Mouse (Mus musculus) T-cell, adult 2 months (primary cell): Measurements from ENCODE around the gene Mipep.

Experiments
- DNase-seq: peaks from one replicate; pipeline ENCODE4 v3.0.0; 2022; ENCODE audit warnings: low spot score

The Mipep gene

DNA sequence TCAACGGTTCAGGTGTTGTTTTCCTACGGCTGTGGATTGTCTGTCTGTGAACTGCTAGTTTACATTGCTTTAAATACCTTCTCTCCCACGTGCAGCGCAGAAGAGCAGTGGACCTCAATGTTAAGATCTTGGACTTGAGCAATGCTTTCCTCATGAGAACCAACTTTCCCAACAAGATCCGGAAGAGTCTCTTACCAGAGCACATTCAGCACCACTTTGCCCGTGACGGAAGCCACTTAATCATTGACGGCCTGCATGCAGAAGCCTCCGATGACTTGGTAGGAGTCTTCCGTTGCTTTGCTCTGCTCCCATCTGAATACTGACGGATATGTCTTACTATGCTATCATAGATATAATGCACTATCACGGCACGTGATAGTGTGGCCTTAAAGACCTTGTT, 17.7 kb downstream of the Mipep start:
- DNase-seq = no peak

DNA sequence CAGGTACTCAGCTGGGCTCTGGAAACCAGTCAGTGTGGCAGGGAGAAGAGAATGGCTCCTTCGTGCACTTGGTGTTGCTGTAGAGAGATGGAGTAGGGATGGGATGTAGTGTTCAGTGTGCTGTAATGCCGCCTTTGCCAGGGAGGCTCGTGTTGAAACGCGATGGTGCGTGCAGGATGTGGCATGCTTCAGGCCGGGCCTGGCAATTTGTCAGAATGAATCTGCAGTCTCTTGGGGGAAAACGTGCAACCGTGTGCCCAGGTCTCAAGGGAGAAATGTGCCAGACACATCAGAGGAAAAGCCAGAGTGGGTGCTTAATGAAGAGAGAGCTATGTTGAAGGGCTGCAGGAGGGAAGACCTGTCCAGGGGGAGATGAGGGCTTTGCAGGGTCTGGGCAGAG, 20.6 kb downstream of the Mipep start:
- DNase-seq = no peak

DNA sequence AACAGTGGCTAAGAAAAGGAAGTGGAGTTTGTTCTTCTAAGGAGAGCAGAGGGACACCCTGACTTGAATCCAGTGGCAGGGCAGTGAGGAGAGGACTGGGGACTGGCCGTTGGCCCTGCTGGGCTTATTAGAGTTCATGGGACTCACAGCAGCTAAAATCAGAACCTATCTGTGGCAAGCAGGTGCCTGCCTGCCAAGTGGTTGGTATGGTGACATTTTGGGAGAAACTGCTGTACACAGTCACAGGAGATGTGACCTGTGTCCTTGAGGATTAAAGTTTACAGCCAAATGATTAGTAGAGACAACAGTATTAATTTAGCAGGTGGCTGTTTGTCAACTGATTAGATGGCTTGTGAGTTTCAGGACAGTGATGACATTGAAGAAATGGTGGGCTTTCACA, 21.5 kb downstream of the Mipep start:
- no peak for DNase-seq

DNA sequence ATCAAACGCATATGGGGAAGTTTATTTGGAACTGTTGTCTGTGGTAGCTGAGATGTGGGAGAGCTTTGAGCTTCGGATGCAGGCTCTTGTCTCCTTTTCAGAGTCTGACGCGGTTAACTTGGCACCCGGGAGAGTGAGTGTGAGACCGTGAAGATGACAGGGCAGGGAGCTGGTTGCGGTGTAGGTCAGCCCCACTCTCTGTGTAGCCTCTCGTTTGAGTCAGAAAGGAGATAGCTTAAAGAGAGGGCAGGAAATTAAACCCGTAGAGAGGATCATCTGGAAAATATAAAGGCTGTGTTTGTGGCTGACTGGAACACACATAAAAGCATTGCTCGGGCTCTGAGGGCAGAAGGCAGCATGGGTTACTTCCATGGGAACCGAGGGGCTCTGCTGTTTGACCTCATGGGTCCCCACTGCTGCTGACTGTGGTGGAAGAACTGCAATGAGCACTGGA, 22.5 kb downstream of the Mipep start:
- no peak for DNase-seq

DNA sequence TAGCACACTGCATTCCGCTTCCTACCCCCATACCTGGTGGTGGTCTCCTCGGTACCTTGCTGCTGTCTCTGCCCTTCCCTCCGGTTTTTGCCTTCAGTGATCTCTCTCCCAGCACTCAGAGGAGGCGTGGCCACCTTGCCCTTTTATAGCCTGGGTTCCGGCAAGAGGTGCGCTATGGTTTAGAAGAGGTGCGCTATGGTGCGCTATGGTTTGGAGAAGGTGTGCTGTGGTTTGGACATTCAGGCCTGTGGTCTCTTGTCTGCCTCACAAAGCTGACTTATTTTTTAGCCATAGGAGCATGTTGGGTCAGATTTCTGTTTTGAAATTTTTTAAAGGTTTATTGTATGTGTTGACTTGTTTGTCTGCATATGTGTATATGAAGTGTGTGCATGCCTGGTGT, 25.5 kb downstream of the Mipep start:
- DNase-seq = no peak

DNA sequence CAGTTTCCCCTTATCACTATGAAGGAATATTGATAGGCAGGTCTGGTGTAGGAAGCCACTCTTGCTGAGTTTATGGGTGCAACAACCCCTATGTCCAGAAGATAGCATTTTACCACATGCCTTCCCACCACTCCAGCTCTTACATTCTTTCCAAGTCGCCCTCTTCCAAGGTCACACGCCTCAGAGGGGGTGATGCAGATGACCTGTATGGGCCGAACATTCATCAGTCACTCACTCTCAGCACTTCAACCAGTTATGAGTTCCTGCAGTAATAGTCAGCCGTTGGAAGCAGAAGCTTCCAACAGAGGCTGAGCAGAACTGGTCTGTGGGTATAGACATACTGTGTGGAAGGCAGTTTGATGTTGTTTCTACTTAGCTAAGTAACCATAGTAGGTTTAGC, 27.2 kb downstream of the Mipep start:
- no peak for DNase-seq

DNA sequence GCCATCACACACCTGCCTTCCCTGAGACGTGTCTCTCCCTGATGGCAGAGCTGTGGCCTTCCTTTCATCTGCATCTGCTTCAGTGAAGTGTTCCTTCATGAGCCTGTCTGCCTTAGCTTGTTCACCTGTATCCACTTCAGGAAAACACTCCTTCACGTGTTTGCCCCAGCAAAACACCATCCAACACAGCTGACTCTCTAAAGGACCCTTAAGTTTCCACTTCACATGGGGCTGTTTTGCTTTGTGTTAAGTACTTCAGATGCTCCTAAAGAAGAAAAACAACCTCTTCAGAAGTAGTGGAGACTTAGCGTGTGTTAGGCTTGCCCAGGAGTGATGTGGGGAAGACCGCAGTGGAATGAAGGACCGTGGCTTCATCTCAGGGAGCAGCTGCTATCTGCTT, 30.7 kb downstream of the Mipep start:
- DNase-seq = no peak

DNA sequence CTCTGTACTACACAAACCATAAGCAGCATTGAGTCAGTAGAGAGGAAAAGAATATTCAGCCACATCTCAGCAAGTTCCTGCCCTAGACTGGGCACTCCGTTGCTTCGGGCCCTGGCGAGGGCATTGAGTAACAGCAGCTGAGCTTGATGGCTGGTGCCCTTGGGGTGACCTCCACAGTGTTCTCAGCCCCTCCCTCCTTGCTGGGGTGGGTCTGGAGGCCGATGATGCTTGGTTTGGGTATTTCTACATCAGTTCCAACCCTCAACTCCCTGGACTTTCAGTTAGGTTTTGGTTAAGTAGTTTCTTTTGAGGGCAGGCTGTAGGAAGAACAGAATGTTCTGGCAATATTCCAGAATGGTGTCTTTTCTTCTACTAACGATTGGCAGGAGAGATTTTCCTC, 33.7 kb downstream of the Mipep start:
- DNase-seq = no peak

DNA sequence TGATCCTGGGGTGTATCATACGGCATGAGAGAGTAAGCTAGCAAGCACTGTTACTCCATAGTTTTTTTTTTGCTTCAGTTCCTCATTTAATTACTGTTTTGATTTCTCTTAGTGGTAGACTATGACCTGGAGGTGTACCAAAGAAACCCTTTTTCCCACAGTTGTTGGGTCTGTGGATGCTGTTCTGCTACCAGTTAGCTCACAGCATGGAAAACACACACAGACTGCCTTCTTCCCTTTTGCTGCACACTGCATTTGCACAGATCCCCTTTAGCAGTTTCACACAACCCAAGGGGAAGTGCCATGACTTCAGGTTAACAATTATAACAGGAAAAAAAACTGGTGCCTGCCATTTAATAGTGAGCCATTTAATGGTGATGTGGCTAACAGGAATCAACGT, 45.7 kb downstream of the Mipep start:
- no peak for DNase-seq

DNA sequence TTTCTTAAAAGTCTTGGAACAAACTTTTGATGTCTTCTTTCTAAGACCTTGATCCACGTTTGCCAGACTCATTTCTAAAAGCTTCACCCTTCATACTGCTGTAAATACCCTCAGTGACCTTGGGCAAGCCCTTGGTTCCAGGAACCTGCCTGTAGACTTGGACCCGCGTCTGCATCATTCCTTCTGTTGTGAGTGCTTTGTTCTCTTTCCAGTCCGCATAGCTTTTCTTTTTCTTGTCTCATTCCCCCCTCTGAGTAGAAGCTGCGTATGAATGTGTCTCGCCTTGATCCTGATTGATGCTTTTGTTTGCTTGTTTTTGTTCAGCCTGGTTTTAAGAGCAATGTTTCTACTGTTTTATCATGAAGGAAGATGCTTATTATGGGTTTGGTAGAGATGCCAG, 52.3 kb downstream of the Mipep start:
- DNase-seq = no peak

DNA sequence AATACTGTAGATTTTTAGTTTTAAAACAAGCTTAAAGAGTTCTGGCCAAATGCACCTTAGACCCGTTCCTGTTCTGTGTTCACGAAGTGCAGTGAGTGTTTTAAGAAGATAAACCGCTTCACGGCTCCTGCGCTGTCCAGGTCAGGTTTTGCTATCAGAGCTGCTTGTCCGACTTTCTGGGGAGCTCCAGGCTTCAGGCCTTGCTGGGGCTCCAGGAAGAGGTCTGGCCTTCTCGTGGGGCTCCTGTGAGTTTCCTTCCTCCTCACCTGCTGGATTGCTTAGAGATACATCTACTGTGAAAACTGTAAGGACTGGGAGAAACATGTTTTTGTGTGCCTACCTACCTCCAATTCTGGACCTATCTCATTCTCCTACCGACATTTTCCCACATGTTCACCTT, 55.3 kb downstream of the Mipep start:
- no peak for DNase-seq

DNA sequence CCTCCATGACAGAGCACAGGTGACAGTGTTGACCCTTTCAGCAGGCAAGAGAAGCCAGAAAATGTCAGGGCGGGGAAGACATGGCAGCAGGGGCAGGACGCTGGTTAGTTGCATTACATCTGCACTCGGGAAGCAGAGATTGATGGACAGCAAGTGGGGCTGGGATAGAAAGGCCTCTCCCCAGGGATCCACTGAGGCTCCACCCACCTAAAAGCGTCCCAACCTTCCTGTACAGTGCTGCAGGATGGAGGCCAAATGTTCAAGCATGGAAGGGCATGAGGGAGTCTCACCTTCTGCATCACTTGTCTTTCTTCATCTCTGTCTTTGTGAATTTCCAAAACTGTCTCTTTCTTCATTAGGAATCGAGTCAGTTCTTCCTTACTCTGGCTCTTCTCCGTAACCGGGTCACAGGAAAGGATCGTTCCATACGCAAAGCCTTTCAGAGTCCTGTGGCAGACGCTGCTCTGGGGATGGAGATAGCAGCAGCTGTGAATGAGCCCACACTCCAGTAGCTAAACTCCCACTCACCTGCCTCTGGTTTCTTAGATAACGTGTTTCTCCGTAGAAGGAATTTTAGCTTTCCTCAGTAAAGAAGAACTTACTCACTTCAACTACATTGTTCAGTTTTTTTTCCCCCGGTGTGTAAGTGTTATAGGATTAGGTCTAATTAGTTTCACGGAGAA, 57.7 kb downstream of the Mipep start:
- DNase-seq = no peak

DNA sequence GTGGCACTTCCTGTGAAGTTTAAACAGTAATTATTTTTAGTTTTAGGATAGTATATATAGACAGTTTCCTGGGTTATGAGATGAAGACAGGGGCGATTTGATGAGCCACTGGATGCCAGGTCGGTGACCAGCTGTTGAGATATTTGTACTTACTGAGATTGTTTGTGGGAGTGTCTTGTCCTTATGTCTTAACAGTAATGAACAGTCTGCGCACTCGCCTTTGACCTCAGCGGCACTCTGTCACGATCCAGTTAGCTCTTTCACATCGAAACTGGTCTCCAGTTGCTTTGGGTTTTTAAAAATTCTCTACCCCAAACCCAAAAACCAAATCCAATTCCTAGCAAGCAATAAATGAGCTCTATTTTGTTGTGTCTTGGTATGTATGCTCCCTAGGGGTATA, 59.2 kb downstream of the Mipep start:
- DNase-seq = no peak

DNA sequence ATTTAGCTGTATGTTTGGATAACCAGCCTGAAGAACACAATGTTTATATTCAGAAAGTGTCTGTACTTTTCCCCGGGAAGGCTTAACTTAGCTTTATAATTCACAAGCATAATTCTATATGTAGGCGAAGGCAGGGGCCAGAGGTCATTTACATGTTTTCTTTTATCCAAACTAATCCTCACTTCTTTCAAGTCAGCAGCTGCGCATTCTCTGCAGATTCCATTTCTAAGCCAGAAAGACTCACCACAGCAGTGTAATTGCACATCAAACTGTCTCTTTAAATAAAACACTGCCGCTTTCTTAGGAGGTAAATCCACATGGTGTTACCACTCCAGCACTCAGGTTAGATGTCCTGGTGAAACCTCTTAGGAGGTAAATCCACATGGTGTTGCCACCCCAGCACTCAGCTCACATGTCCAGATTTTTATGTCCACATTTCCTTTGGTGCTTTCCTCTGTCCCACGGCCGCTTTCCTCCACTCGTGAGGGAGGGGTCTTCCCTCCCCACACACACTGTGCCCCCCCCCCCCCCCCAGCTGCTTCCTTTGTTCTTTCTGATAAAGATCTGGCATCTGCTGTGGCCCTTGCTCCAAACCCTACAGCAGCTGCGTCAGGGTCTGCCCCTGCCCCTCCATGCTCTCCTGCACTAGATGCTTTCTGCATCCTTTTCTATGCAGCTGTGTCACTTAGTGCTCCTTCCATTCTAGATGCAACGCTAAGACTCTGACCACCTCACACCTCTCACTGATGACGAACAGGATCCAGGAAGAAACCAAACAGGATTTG, 61.1 kb downstream of the Mipep start:
- DNase-seq = no peak

DNA sequence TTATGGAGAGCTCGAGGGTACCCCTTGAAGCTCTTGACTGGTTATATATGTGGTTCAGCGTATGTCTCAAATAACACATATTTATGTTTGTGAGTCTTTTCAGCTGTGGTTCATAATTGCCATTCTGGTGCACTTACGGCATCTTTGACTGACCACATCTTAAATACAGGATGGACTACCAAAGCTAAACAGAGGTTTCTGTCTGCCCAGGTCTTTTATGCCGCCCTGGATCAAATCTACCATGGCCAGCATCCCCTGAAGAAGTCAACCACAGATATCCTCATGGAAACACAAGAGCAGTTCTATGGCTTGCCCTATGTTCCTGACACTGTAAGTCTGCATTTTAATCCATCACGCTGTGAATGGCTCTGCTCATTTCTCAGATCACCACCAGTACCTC, 61.8 kb downstream of the Mipep start:
- no peak for DNase-seq

DNA sequence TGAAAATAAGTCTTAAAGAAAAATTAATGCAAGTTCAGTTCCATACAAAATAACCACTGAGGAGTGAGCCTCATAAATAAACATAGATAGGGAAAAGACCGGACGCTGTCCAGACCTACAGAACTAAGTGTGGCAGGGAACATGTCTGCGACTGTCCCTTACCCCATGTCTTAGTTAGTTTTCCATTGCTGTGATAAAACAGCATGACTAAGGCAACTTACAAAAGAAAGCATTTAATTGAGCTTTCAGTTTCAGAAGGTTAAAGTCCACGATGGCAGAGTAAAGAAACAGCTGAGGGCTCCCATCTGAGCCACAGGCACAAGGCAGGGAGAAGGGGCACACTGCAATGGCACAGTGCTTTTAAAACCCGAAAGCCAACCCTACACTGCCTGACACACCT, 63.8 kb downstream of the Mipep start:
- no peak for DNase-seq

DNA sequence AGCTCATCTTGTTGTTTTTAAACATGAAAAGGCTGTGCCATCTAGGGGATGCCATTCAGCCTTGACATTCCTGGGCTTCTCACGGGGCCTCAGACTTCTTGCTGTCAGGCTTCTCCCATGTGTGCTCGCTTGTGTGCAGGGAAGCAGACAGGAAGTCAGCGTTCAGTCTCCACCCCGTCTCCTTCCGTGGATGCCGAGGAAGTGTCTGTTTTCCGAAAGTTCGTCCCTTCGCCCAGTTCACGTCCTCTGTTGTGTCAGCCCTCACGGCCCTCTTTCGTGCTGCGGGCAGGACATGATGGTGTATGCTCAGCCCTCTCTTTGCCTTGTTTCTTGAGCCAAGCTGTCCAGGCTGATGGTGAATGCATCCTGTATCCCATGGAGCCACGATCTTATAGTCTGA, 65.7 kb downstream of the Mipep start:
- DNase-seq = no peak

DNA sequence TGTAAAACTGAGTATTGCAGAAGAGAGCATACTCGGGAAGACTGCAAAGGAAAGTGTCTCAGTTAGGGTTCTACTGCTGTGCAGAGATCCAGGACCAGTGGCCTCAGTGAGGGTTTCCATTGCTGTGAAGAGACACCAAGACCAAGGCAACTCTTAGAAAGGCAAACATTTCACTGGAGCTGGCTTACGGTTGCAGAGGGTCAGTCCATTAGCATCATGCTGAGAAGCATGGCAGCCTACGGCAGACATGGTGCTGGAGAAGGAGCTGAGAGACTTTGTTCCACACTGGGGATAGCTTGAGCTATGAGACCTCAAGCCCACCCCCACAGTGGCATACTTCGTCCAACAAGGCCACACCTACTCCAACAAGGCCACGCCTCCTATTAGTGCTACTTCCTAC, 67.3 kb downstream of the Mipep start:
- DNase-seq = no peak

DNA sequence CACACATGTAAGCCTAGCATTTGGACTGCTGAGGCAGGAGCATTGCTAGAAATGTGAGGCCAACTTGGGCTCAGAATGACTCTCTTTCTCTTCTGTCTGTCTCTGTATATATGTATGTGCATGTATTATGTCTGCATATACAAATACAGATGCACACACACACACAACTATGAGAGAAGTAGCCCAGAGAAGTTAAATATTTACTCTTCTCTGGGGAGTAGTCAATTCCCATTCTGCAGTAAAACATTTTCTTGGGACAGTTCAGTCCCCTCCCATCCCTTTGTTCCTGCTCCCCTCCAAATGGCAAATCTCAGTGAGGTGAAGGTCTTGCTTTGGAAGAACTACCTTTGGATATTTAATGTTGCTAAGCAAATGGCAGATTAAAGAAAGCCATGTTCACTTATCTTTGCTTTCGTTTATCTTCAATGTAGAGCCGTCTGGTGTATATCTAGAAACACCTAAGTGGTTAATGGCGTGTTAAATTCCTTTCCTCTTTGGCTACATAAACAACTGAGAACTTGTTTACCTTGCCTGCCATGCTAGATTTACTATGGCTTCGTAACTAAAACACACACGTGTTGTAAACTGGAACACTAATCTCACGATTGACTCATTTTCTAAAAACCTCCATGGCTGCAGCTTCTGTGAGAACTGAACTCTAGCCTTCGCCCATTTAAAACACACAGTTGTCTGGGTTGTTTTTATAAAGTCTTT, 72.0 kb downstream of the Mipep start:
- DNase-seq = no peak

DNA sequence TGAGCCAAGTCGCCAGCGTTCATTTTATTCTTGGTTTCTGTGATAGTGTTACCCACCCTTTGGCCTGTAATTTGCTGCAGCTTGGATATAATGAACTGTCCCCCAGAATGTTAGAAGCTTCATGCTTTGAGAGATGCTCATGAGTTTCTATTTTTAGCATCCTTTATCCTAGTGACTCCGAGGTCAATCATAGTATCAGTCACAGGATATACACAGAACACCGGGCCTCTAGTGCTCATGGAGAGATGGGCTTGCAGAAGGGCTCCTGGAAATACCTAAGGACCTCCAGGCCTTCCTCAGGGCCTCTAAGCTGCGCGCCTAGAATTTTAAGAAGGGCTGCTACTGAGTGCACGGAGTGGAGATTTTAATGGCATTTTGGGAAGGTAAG, 72.5 kb downstream of the Mipep start:
- DNase-seq = no peak

DNA sequence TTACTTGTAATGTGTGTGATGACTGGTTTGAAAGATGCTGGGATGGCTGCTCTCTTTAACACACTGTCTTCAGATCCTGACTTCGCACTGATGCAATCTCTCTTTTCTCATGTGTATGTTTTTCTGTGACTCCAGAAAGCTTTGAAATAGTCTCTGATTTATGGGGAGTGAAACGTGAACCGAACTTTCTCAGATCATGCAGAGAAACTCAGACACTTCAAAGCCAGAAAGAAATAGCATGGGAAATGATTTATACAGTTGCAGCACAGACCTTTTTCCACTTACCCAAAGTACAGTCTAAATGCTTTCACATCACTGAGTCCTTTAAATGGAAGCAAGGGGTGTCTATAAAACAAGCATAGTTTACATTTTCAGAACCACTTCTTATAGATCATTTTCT, 79.0 kb downstream of the Mipep start:
- DNase-seq = no peak

DNA sequence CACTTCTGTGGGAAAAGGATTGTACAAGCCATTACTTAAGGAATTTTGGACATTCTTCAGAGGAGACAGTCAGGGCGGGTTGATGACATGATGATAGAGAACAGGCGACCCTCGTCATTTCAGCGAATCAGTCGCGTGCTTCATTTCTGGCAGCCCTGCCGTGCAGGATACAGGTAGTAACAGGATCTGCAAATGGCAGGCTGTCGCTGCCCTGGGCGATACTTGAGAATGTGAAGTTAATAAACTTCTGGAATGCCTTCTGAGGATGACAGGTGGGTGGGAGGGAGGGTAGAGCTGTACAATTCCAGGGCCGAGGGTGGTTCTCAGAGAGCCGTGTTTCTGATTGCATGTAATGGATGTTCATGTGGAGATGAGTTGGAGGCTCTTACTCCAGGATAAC, 82.0 kb downstream of the Mipep start:
- no peak for DNase-seq

DNA sequence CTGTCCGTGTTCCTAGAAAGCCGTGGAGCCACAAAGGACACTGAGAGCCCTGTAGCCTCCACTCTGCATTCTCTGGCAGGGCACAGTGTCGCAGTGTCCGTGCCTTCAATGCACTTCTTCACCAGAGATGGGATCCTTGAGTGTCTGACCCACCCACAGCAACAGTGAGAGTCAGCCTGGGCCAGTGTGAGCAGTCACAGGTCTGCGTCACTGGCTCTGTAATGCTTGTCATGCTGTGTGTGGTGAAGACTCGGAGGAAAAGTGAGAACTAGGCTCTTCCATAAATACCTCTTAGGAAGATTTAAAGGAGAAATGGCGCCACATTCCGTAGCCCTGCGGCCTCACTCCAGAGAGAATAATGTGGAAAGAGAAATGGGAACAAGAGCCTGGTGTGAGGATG, 84.0 kb downstream of the Mipep start:
- DNase-seq = no peak
